ENCODE assay signal across 8 mouse cellular contexts in the genomic region with DNA sequence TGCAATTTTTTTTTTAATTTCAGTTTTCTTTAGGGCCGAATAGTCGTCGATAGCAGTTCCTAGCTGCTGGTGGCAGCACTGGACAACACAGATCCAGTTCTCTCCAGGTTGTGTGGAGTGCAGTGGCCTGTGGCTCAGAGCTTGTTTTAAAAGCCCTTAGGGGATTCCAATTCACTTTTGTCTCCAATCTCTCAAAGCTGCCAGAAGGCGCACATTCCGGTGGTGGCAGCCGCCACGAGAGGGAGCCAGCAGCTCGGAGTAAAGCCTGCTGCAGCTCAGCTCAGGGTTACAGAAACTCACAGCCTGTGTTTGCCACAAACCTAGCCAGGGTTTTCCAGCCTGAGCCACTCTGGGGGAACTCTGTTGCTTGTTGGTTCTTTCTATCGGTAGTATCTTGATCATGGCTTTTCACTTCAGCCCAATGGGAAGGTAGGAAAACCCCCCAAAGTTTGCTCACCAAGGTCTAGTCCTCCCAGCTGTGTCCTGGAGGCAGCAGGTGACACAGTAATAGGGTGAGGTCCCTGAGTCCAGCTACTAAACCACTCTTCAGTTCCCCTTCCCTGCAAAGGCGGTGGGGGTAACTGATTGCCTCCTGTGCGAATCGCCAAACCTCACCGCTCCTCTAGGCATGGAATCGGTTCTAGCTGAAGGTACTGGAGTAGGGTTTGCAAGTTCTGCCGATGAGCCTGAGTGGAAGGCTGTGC. TPM values are rescaled to one million over a fixed set of nuclear protein-coding genes. Genes with fewer than 3 reads are reported as not detected.
DNase-seq lines count a peak whose midpoint lies in the region; ATAC-seq and TF ChIP-seq lines count a peak whose summit lies in the region.

No protein-coding gene starts in this region.

- peaks cover 2% of the 10 kb centered on the region for H3K9me3 ChIP-seq in heart, embryonic 12.5 days (replicated peaks)
- peaks cover 2% of the 10 kb centered on the region for H3K9me3 ChIP-seq in kidney, embryonic 14.5 days (ENCODE audit: control insufficient read depth, low read length)
- H3K9me3 ChIP-seq in limb, embryonic 13.5 days, result 0 out of 2 replicates have a peak, but pooled peaks cover 2% of the 10 kb centered on the region
- H3K9me3 ChIP-seq in neural tube, embryonic 13.5 days, result no peaks in the 10 kb centered on the region

- 36% methylated on average over 15 of the region's 15 CpGs for WGBS in heart, embryonic 12.5 days
- WGBS in cerebellum, adult 2 months, result 36% methylated on average over 15 of the region's 15 CpGs
- 36% methylated on average over 15 of the region's 15 CpGs for WGBS in kidney, embryonic 14.5 days
- WGBS in limb, embryonic 13.5 days, result 36% methylated on average over 15 of the region's 15 CpGs
- 37% methylated on average over 15 of the region's 15 CpGs for WGBS in neural tube, embryonic 13.5 days

- no peak overlapping the region for H3K27ac ChIP-seq in heart, embryonic 12.5 days (ENCODE audit: poor library complexity, severe bottlenecking)
- H3K27ac ChIP-seq in cerebellum, adult 2 months (ENCODE audit: insufficient read depth, low read length), result no peak overlapping the region
- H3K27ac ChIP-seq in kidney, embryonic 14.5 days (ENCODE audit: low read depth, low read length), result no peak overlapping the region
- H3K27ac ChIP-seq in limb, embryonic 13.5 days, result no peak overlapping the region
- no peak overlapping the region for H3K27ac ChIP-seq in neural tube, embryonic 13.5 days (replicated peaks)

- ATAC-seq in heart, embryonic 12.5 days (ENCODE audit: insufficient number of reproducible peaks, low FRiP score), result no peak
- ATAC-seq in kidney, embryonic 14.5 days (ENCODE audit: low FRiP score, low TSS enrichment), result peak; percentile 79; the same call in 1 of the 2 replicates
- ATAC-seq in limb, embryonic 13.5 days (ENCODE audit: low FRiP score, low read depth), result peak; percentile 81
- peak; percentile 84; the same call in 1 of the 2 replicates for ATAC-seq in neural tube, embryonic 13.5 days (ENCODE audit: low read depth)

- no peak overlapping the region for H3K4me3 ChIP-seq in heart, embryonic 12.5 days
- no peak overlapping the region for H3K4me3 ChIP-seq in cerebellum, adult 2 months (replicated peaks; ENCODE audit: insufficient read depth, low read depth, low read length)
- no peak overlapping the region for H3K4me3 ChIP-seq in kidney, embryonic 14.5 days (ENCODE audit: low read length)
- no peak overlapping the region for H3K4me3 ChIP-seq in limb, embryonic 13.5 days
- no peak overlapping the region for H3K4me3 ChIP-seq in neural tube, embryonic 13.5 days

- no peaks in the 10 kb centered on the region for H3K27me3 ChIP-seq in heart, embryonic 12.5 days (replicated peaks)
- no peaks in the 10 kb centered on the region; the same call in 1 of the 2 replicates for H3K27me3 ChIP-seq in cerebellum, adult 2 months (ENCODE audit: control insufficient read depth, insufficient read depth, low read length)
- no peaks in the 10 kb centered on the region for H3K27me3 ChIP-seq in kidney, embryonic 14.5 days (ENCODE audit: control insufficient read depth, insufficient read depth, low read length)
- H3K27me3 ChIP-seq in limb, embryonic 13.5 days, result no peaks in the 10 kb centered on the region
- H3K27me3 ChIP-seq in neural tube, embryonic 13.5 days, result peaks cover 5% of the 10 kb centered on the region; the same call in 1 of the 2 replicates

- peak; percentile 44; the same call in 1 of the 2 replicates for TF ChIP-seq CTCF in cerebellum, adult 2 months (IDR thresholded peaks at IDR 0.05; ENCODE audit: borderline replicate concordance, insufficient read depth, low read depth, low read length)

- no peaks in the 10 kb centered on the region; the same call in 1 of the 2 replicates for H3K4me1 ChIP-seq in heart, embryonic 12.5 days (replicated peaks)
- no peaks in the 10 kb centered on the region for H3K4me1 ChIP-seq in cerebellum, adult 2 months (ENCODE audit: control insufficient read depth, insufficient read depth, low read length)
- no peaks in the 10 kb centered on the region for H3K4me1 ChIP-seq in kidney, embryonic 14.5 days (ENCODE audit: control insufficient read depth, insufficient read depth, low read length)
- H3K4me1 ChIP-seq in limb, embryonic 13.5 days, result 0 out of 2 replicates have a peak, but pooled peaks cover 2% of the 10 kb centered on the region
- H3K4me1 ChIP-seq in neural tube, embryonic 13.5 days (replicated peaks), result no peaks in the 10 kb centered on the region

- TF ChIP-seq POLR2A in cerebellum, adult 2 months (IDR thresholded peaks at IDR 0.05; ENCODE audit: borderline replicate concordance, insufficient read depth, low read length), result no peak

- H3K36me3 ChIP-seq in heart, embryonic 12.5 days, result no peaks in the 10 kb centered on the region
- no peaks in the 10 kb centered on the region for H3K36me3 ChIP-seq in kidney, embryonic 14.5 days (ENCODE audit: control insufficient read depth, insufficient read depth, low read length)
- H3K36me3 ChIP-seq in limb, embryonic 13.5 days, result no peaks in the 10 kb centered on the region
- no peaks in the 10 kb centered on the region for H3K36me3 ChIP-seq in neural tube, embryonic 13.5 days

- intact Hi-C loops in heart, postnatal 14 days (cut with DNase I), result no loop called here

- DNase-seq in heart, postnatal 14 days, result peak; percentile 49 to 64
- DNase-seq in cerebellum, adult 2 months, result peak; percentile 21 to 33
- peak; percentile 83 for DNase-seq in forelimb bud, embryonic 11.5 days (ENCODE audit: low read depth, low spot score)
- DNase-seq in thymus, postnatal 25 days, result no peak

- H3K4me2 ChIP-seq in heart, embryonic 12.5 days, result no peak overlapping the region
- no peak overlapping the region for H3K4me2 ChIP-seq in kidney, embryonic 14.5 days (replicated peaks; ENCODE audit: low read depth, low read length)
- 0 out of 2 replicates have a peak overlapping the region, but pooled peaks have one; percentile 7 for H3K4me2 ChIP-seq in limb, embryonic 13.5 days (replicated peaks)
- H3K4me2 ChIP-seq in neural tube, embryonic 13.5 days, result no peak overlapping the region

- no peak overlapping the region for H3K9ac ChIP-seq in heart, embryonic 12.5 days
- no peak overlapping the region for H3K9ac ChIP-seq in kidney, embryonic 14.5 days (ENCODE audit: low read depth, low read length)
- H3K9ac ChIP-seq in limb, embryonic 13.5 days, result no peak overlapping the region
- H3K9ac ChIP-seq in neural tube, embryonic 13.5 days, result no peak overlapping the region

RNA-seq across cellular contexts. Expression of gene Cldn18, which starts 13.0 kb away (rescaled TPM):
- not detected for total RNA-seq in heart, postnatal 14 days (2021)
- 0.17 TPM in 1 of 2 replicates, not detected in the other for polyA plus RNA-seq in heart, embryonic 12.5 days (2016; fragmentation: Nextera tagmentation; extraction: Ambion mirVana)
- not detected in 2 replicates for polyA plus RNA-seq in cerebellum, adult 2 months (2012; rRNA removed)
- polyA plus RNA-seq in kidney, embryonic 14.5 days (2014; fragmentation: Nextera tagmentation; extraction: Ambion mirVana), result not detected in 2 replicates
- polyA plus RNA-seq in limb, embryonic 13.5 days (2015; fragmentation: Nextera tagmentation; extraction: Ambion mirVana), result not detected in 2 replicates
- 0.84 and 1.9 TPM in 2 replicates for polyA plus RNA-seq in neural tube, embryonic 13.5 days (2015; fragmentation: Nextera tagmentation; extraction: Ambion mirVana)
